Mouse (Mus musculus) small intestine, adult 2 months (tissue): ENCODE data around the gene Mef2a.
"Not testable (repeated sequence)": the region's sequence is repeated elsewhere in the genome, so short reads cannot be mapped to it uniquely, and the experiment has no call there.

Source experiments
- CTCF ChIP-seq: fragments of 200-500 bp; IDR thresholded peaks from 2 replicates; pipeline ENCODE4 v1.5.1; 2012; ENCODE audit warnings: low read depth, mild to moderate bottlenecking, control low read depth, inconsistent platforms, low read length, moderate library complexity, mixed read lengths; ENCODE audit not compliant: insufficient replicate concordance, insufficient read length; ENCODE audit errors: extremely low read depth
- POLR2A ChIP-seq: fragments of 200-500 bp; IDR thresholded peaks from 2 replicates; pipeline ENCODE4 v1.6.1; 2012; ENCODE audit warnings: low read depth, mild to moderate bottlenecking, control low read depth, inconsistent platforms, low read length, moderate library complexity

DNA sequence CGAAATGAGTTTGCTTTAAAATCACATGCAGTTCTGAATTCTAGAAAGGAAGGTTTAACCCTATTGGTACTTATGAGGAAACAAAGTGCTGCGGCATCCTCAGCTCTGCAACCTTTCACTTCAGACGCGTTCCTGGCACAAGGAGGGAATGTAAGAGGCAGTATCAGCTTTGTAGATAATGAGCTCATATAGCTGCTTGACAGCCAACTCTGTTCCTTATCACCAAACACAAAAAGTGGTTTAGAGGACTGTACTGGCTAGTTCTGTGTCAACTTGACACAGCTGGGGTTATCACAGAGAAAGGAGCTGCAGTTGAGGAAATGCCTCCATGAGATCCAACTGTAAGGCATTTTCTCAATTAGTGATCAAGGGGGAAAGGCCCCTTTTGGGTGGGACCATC, 102.2 kb downstream of the Mef2a start:
- not testable (repeated sequence) for TF ChIP-seq CTCF, POLR2A
